Mouse (Mus musculus): ENCODE measurements around the gene Gab2.
A peak's percentile ranks its signal among the peaks of the same experiment; 100 is the strongest.

Gene Gab2

GRCm38 (mm10) chr7:97314646-97315045, 233.3 kb downstream of the Gab2 start:
- no peak for DNase-seq (ENCODE audit: low spot score in 2 of 2)

GRCm38 (mm10) chr7:97315656-97316055, 234.3 kb downstream of the Gab2 start:
- no peak for DNase-seq (ENCODE audit: low spot score in 2 of 2)

- no peak for DNase-seq (ENCODE audit: low spot score in 2 of 2)
Measured at GRCm38 (mm10) chr7:97317706-97318105, 236.3 kb downstream of the Gab2 start.

GRCm38 (mm10) chr7:97324342-97324741, 243.0 kb downstream of the Gab2 start:
- DNase-seq (ENCODE audit: low spot score in 2 of 2) = no peak

GRCm38 (mm10) chr7:97325156-97325985, 244.0 kb downstream of the Gab2 start:
- no peak for DNase-seq (ENCODE audit: low spot score in 2 of 2)

GRCm38 (mm10) chr7:97327376-97327775, 246.0 kb downstream of the Gab2 start:
- no peak for DNase-seq (ENCODE audit: low spot score in 2 of 2)

- no peak for DNase-seq (ENCODE audit: low spot score in 2 of 2)
Measured at GRCm38 (mm10) chr7:97328891-97329588, 247.7 kb downstream of the Gab2 start.

- DNase-seq (ENCODE audit: low spot score in 2 of 2) = no peak
Measured at GRCm38 (mm10) chr7:97329676-97330075, 248.3 kb downstream of the Gab2 start.

GRCm38 (mm10) chr7:97330931-97331645, 249.7 kb downstream of the Gab2 start:
- DNase-seq (ENCODE audit: low spot score in 2 of 2) = no peak

GRCm38 (mm10) chr7:97331726-97332666, 250.6 kb downstream of the Gab2 start, which contains the start of the genes Usp35 and Kctd21:
TSS of gene Usp35 (minus strand) at chr7:97332020.
TSS of gene Kctd21 (plus strand) at chr7:97332327.
- peak; percentile 92 to 94 for DNase-seq (ENCODE audit: low spot score in 2 of 2)

- no peak for DNase-seq (ENCODE audit: low spot score in 2 of 2)
Measured at GRCm38 (mm10) chr7:97332667-97333041, 251.3 kb downstream of the Gab2 start.

- DNase-seq (ENCODE audit: low spot score in 2 of 2) = peak in 1 of 2 experiments; percentile 25
Measured at GRCm38 (mm10) chr7:97333113-97333898, 251.9 kb downstream of the Gab2 start.

GRCm38 (mm10) chr7:97334406-97334805, 253.0 kb downstream of the Gab2 start:
- no peak for DNase-seq (ENCODE audit: low spot score in 2 of 2)

GRCm38 (mm10) chr7:97336678-97337077, 255.3 kb downstream of the Gab2 start:
- DNase-seq (ENCODE audit: low spot score in 2 of 2) = no peak

- DNase-seq (ENCODE audit: low spot score in 2 of 2) = no peak
Measured at GRCm38 (mm10) chr7:97338593-97338992, 257.2 kb downstream of the Gab2 start.

- no peak for DNase-seq (ENCODE audit: low spot score in 2 of 2)
Measured at GRCm38 (mm10) chr7:97339623-97340022, 258.2 kb downstream of the Gab2 start.

- peak; percentile 36 to 43 for DNase-seq (ENCODE audit: low spot score in 2 of 2)
Measured at GRCm38 (mm10) chr7:97340907-97341849, 259.8 kb downstream of the Gab2 start.

GRCm38 (mm10) chr7:97342961-97343360, 261.6 kb downstream of the Gab2 start:
- no peak for DNase-seq (ENCODE audit: low spot score in 2 of 2)

- DNase-seq (ENCODE audit: low spot score in 2 of 2) = no peak
Measured at GRCm38 (mm10) chr7:97344655-97345054, 263.3 kb downstream of the Gab2 start.

Data from heart, adult 9 months (tissue).